Mouse (Mus musculus) brain, embryonic 14.5 days (tissue): ENCODE results near the gene Olfr938. TPM values are rescaled to one million over a fixed set of nuclear protein-coding genes. Genes with fewer than 3 reads are reported as not detected.

Experiments used
- DNase-seq: peaks from one replicate; pipeline ENCODE4 v3.0.0-alpha.2; 2011; ENCODE audit warnings: low read depth
- CTCF ChIP-seq: fragments of 200-500 bp; IDR thresholded peaks from 2 replicates; pipeline ENCODE4 v1.5.1; 2012; ENCODE audit warnings: inconsistent platforms, mild to moderate bottlenecking, moderate library complexity, borderline replicate concordance; ENCODE audit not compliant: insufficient read depth, insufficient read length; ENCODE audit errors: extremely low read depth
- POLR2A ChIP-seq: fragments of 200-500 bp; IDR thresholded peaks from 2 replicates; pipeline ENCODE4 v1.6.1; 2012; ENCODE audit warnings: mild to moderate bottlenecking, inconsistent platforms, borderline replicate concordance; ENCODE audit not compliant: poor library complexity, insufficient read depth, insufficient read length, severe bottlenecking; ENCODE audit errors: extremely low read depth
- polyA plus RNA-seq: library from polyadenylated mRNA; depleted of rRNA; stranded (reverse); fragments of >200 nt; gene quantifications from 2 replicates; pipeline ENCODE4 v1.2.3, GENCODE M21; 2012; rRNA removed

Olfr938 gene
- polyA plus RNA-seq = not detected in 2 replicates

GRCm38 (mm10) chr9:39078787-39079186, at the start of gene Olfr938:
Gene Olfr938, minus strand, starts transcription at chr9:39078887.
- DNase-seq = no peak
- TF ChIP-seq POLR2A = no peak
- TF ChIP-seq CTCF = no peak

GRCm38 (mm10) chr9:39127831-39128230, 49.1 kb upstream of the Olfr938 start, which contains the start of gene Olfr27:
Gene Olfr27, plus strand, starts transcription at chr9:39128131.
- DNase-seq = no peak
- TF ChIP-seq CTCF (no peak), POLR2A (no peak)

DNA sequence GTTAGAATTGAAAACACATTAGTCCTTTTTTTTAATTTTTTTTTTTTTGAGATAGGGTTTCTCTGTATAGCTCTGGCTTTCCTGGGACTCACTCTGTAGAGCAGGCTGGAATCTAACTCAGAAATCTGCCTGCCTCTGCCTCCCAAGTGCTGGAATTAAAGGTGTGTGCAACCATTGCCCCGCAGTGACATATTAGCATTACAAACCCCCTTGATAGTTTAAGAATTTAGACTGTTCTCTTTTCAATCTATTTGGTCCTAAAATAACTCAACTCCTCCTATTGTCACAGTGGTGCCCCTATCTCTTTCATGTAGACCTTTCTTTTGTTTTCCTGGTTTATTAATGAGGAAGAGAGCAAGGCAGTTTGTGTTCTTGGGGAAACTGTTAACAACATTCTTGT, 48.6 kb upstream of the Olfr938 start:
- no peak for TF ChIP-seq CTCF
- no peak for TF ChIP-seq POLR2A
- DNase-seq = no peak

GRCm38 (mm10) chr9:39064851-39065250, 13.8 kb downstream of the Olfr938 start, which contains the start of gene Olfr937:
Gene Olfr937, minus strand, starts transcription at chr9:39064951.
- no peak for DNase-seq
- TF ChIP-seq CTCF (no peak), POLR2A (no peak)

Other genes with a start within 250 kb of the Olfr938 start
- gene Olfr924, start 234.4 kb downstream of the Olfr938 start, polyA plus RNA-seq = not detected in 2 replicates
- not detected in 2 replicates for gene Olfr26, start 223.8 kb downstream of the Olfr938 start, polyA plus RNA-seq
- gene Olfr926, start 201.8 kb downstream of the Olfr938 start, polyA plus RNA-seq = not detected in 2 replicates
- gene Olfr930, start 149.1 kb downstream of the Olfr938 start, polyA plus RNA-seq = not detected in 2 replicates
- not detected in 2 replicates for gene Olfr933, start 106.6 kb downstream of the Olfr938 start, polyA plus RNA-seq
- not detected in 2 replicates for gene Olfr934, start 90.6 kb downstream of the Olfr938 start, polyA plus RNA-seq
- gene Olfr935, start 79.2 kb downstream of the Olfr938 start, polyA plus RNA-seq = not detected in 2 replicates
- gene Olfr146, start 55.5 kb downstream of the Olfr938 start, polyA plus RNA-seq = not detected in 2 replicates
- not detected in 2 replicates for gene Olfr937, start 13.9 kb downstream of the Olfr938 start, polyA plus RNA-seq
- not detected in 2 replicates for gene Olfr27, start 49.2 kb upstream of the Olfr938 start, polyA plus RNA-seq
- not detected in 2 replicates for gene Olfr943, start 87.4 kb upstream of the Olfr938 start, polyA plus RNA-seq
- gene Olfr944, start 123.0 kb upstream of the Olfr938 start, polyA plus RNA-seq = not detected in 2 replicates
- not detected in 2 replicates for gene Olfr1537, start 171.1 kb upstream of the Olfr938 start, polyA plus RNA-seq
- not detected in 2 replicates for gene Olfr945, start 197.9 kb upstream of the Olfr938 start, polyA plus RNA-seq
- gene Olfr948, start 247.2 kb upstream of the Olfr938 start, polyA plus RNA-seq = not detected in 2 replicates